Mouse (Mus musculus) kidney, postnatal 10 days (tissue): ENCODE data around the gene Ces2b.
"Not testable (repeated sequence)": the region's sequence is repeated elsewhere in the genome, so short reads cannot be mapped to it uniquely, and the experiment has no call there.

Source experiments
- DNase-seq: peaks from one replicate; pipeline ENCODE4 v3.0.0; 2021; ENCODE audit warnings: mixed read lengths

Gene Ces2b

DNA sequence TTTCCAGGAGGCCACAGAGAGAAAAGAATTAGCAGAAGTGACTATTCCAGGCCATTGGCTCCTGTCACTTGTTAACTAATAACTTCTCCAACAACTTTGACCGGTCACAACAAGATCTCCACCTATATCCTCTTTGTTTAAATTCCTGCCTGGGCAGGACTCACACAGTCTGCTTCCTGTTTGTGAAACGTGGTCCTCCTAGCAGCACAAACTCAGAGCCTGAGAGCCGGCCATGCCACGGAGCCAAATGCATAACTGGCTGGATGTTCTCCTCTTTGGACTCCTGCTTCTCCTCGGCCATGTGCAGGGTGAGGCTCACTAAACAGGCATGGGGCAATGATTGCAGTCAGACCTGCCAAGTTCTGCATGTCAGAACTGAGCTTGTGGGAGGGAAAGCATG lies at the start of gene Ces2b:
TSS of gene Ces2b (plus strand) at position 133 of the 400 bp plus-strand sequence.
- peak; percentile 29 for DNase-seq

DNA sequence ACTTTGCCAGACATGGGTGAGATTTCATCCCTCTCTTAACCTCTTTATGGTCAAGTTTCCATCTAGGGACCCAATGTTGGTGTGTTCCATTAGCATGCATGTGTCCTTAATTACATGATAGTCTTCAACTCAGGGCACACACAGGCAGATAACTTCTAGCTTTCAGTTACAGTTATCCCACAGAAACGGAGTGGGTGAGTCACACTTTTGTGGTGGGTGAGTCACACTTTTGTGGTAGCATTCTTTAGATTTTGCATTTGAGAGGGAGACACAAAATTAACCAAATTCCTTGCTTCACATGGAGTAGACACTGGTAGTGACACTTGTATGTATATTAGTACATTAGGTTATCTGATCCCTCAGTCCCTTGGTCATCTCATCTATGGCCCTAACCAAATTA lies 44.3 kb upstream of the Ces2b start:
- no peak for DNase-seq

DNA sequence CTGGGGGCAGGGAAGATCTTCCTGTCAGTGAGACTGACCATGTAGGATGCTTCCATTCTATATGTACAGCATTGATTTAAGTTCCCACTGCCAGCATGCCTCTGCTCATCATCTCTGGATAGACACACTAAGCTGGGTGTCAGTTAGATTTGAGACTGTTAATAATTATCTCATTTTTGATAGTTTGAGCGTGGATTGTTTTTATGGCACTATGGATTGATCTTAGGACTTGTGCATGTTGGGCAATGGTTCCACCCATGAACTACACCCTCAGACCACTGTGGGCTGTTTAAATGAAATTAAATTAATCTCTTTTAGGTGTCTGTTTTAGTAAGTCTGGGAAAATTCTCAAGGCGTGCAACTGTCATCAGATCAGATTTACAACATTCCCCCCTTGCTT lies 42.4 kb upstream of the Ces2b start:
- DNase-seq = no peak

GRCm38 (mm10) chr8:104789886-104790680 lies 41.3 kb upstream of the Ces2b start:
- DNase-seq = peak; percentile 36

DNA sequence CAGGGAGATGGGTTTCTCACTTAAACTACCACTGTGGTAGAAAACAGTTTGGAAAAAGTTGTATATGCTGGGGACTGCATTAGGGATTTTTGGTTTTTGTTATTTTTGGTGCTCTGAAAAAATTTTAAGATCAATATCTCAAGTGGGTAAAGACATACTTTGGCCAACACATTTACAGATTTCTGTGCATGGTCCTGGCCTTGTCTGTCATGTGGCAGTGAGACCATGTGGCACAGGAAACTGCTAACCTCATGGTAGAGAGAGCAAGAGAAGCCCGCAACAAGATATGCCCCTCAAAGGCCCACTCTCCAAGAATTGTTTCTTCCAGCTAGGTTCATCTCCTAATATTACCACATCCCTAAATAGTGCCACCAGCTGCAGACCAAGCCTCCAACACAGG lies 32.0 kb upstream of the Ces2b start:
- no peak for DNase-seq

GRCm38 (mm10) chr8:104806127-104806526 lies 25.2 kb upstream of the Ces2b start:
- no peak for DNase-seq

DNA sequence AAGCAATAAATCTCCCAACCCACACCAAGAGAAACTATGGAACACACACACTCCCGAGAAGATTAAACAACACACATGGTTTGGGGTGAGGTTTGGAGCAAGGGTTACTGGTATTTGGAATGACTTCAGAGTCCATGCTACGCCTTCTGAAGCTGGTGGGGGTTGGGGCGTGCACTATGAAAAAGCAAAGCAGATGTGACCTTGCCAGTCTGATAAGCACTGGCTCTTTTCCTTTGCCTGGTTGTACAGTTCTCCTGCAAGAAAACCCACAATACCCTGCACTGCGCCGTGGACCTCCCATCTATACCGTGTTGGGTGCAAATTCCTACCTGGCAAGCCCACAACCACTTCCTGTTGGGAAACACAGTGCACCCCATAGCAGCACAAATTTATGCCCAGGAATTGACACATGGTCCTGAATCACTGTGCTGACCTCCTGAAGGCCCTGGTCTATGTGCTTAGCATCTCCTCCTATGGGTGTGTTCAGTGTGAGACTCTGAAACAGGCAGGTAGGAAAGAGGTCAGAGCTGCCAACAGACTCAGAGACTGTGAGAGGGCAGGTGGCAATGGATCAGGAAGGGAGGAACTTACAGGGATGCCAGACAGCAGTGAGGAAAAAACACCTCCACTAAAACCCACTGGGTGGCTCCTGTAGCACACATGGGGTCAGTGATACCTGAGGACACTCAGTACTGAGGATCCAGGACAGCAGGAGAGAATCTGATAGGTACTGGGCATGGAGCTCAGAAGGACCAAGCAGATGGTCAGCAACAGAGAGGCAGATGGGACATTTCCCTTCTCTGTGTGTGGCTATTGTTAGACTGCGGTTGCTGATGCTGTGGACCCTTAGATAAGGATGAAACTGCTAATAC lies 22.6 kb upstream of the Ces2b start:
- no peak for DNase-seq

DNA sequence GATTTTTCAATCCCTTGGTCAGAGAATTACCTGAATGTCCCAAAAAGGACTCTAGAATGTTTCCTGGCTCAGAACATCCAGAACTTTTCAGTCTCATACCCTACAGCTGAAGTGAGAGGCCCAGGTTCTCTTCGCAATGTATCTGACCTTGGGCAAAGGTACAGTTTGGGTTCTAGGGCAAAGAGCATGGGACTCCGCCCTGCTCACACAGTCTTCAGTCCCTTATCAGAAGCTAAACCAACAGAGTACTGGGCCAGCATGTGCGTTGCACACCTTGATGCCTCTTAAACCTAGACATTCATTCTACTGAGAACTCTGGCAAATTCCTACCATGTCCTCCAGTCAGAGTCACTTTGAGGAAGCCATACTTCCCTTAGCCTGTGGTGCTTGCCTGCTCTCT lies 21.9 kb upstream of the Ces2b start:
- no peak for DNase-seq

DNA sequence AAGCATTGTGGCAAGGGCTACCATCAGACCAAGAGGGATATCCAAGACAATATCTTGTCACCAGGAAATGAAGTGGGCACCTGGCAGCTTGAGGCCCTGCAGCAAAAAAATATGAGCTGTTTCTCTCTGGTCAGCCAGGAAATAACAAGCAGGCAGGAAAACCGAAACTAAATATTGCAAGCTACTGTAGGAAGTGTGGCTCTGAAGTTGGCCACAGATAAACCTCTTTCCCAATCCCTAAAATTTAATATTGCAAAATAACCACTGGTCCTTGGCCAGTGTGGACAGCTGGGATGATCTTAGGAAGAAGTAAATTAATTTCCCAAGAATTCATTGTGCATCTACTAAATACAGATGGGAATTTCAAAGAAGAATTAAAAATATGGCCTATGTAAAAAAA lies 4.5 kb upstream of the Ces2b start:
- no peak for DNase-seq

DNA sequence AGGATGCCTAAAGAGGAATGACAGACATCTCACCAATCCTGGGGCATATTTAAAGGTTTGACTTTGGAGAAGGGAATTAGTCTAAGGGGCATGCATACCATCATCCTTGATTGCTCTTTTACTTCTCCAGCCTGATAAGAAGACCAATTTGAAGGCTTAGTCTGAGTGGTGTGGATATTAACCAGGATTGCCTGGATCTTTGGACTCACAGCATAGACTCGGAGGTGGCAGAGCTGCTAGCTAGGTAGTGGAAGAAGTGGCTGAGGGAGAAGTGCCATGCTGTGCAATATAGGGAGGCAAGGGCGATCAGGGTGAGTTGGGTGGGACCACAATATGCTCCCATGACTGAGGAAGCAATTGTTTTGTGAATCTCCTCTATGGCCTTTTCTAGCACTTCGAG lies 3.2 kb upstream of the Ces2b start:
- no peak for DNase-seq

- no peak for DNase-seq
These were observed 10.1 kb downstream of the Ces2b start for GRCm38 (mm10) chr8:104841360-104842078.

DNA sequence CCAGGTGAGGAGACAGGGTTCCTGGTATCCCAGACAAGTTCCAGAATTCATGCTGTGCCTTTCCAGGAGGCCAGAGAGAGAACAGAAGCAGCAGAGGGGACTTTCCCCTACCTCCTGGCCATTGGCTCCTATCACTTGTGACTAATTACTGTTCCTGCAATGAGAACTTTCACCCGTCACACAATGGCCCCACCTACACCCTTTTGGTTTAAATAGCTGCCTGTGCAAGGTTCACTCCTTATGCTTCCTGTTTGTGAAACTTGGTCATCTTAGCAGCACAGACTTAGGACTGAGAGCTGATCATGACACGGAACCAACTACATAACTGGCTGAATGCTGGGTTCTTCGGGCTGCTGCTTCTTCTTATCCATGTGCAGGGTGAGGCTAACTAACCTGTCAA lies 15.5 kb downstream of the Ces2b start, which contains the start of gene Ces2c:
TSS of gene Ces2c (plus strand) at position 238 of the 400 bp plus-strand sequence.
- DNase-seq = no peak

DNA sequence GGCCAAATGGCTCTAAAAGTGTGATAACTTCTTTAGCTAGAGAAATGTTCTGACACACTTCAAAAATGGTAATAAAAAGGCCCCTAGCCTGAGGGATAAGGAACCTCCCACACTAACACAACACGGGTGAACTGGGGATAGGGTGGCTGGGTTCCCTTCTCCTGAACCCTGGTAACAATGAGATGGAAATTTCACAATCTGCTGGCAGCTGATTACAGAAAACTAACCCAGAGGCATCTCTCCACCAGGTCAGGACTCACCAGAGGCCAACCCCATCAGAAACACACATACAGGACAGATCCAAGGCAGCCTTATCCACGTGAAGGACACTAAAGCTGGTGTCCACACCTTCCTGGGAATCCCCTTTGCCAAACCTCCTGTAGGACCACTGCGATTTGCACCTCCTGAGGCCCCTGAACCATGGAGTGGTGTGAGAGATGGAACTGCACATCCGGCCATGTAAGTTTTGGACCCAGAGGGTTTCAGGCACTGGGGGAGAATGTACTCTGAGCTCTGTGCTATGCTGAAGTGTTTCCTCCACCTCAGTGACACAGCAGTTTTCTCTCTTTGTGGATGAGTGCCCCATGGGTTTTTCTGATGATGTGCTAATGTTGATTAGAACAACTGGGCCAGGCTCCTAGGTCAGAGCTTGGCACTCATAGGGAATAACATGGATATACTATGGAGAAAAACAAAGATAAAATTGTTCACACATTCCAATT lies 16.5 kb downstream of the Ces2b start:
- no peak for DNase-seq

GRCm38 (mm10) chr8:104866844-104867531 lies 35.6 kb downstream of the Ces2b start:
- not testable (repeated sequence) for DNase-seq

DNA sequence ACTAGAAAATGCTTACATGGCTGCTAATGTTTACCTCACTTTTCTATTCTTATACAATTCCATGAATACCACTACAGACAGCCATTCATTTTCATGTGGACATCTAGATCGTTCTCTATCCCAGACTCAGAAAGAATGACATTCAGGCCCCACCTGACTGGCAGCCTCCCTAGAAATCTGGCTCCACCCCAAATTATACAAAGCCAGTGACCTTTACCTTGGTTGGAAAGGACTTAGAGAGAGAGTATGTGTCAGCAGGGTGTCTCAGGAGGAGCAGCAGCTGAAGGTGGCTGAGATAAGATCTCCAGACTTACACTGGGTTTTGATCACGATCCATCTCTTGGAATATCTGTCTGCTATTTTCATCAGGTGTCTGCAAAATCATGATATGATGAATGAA lies 37.5 kb downstream of the Ces2b start:
- not testable (repeated sequence) for DNase-seq

DNA sequence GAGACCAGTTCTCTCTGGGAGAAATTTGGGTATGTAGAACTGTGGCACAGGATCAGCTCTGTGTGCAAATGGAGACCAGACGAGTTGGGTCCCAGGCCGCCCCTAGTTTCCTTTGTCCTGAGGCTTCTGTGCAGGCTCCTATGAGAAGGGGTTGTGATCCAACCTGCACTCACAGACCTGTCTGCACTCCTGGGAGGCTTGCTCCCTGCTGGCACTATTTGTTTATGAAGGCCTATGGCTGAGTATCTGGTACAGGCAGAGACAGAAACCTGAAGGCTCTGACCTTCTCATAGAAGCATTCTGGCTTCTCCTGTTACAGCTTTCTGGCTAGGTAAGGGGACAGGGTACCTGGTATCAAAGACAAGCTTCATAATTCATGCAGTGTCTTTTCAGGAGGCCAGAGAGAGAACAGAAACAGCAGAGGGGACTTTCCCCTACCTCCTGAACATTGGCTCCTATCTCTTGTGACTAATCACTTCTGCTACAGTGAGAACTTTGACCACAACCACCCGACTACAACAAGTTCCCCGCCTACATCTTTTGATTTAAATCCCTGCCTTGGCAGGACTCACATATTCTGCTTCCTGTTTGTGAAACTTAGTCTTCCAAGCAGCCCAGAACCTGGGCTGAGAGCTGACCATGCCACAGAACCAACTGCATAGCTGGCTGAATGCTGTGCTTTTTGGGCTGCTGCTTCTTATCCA lies 55.0 kb downstream of the Ces2b start:
- not testable (repeated sequence) for DNase-seq
